Mouse (Mus musculus): ENCODE measurements around the gene 2300009A05Rik. TPM values are rescaled to one million over a fixed set of nuclear protein-coding genes. Genes with fewer than 3 reads are reported as not detected.

2300009A05Rik gene
- 22.8 and 29.4 TPM in 2 replicates for polyA plus RNA-seq (2012; rRNA removed)

DNA sequence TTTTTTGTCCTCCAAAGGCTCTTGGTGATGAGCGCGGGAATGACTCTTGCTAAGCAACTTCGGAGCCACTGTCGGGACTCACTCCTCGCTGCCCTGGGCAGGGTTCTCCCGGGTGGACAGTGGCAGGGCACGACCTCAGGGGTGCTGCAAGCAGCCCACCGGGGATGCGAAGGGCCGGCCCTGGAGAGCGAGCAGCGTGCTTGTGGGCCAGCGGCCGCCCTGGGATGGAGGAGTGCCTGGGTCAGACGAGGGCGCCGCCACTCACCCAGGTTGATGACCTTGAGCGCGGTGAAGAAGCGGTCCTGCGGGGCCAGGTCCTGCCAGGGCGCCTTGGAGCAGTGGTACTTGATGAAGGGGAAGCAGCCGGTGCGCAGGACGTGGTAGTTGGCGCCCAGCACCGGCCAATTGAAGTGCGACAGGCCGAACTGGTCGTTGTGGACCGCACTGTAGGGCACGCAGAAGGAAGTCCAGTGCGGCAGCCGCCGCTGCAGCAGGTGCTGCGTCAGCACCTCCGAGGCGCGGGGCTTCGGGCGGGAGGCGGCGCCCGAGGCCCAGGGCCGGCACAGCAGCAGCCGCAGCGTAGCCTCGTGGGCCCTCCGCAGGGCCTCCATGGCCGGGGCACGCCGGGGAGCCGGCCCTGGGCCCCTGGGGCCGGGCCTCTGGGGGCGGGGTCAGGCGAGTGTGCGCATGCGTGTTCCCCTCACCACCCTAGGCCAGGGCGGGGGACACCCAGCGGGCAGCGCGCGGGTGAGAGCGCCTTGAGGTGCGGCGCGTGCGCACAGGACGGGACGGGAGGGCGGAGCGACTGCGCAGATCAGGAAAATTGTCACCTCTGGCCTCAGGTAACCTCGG is at the start of gene 2300009A05Rik:
TSS of gene 2300009A05Rik (minus strand) at position 636 of the 852 bp plus-strand sequence.
- WGBS: under 1% methylated on average over 74 of the region's 74 CpGs
- peak; percentile 78 for DNase-seq (ENCODE audit: low read depth, low spot score)

DNA sequence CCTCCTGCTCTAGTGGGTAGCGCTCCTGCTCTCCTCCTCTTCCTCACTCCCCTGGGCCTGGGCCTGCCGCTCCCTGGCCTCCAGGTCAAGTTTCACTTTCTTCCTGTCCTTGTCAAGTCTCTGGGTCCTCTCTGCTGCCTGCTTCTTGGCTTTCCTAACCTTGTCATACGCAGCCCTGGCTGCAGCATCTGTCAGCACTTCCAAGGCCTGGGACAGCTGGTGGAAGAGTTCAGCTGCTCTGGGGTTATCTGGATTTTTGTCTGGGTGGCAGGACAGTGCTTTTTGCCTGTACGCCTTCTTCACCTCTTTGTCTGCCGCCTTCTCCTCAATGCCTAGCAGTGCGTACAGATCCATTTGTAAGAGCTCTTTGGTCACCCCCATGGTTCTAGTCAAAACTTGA is 44.6 kb upstream of the 2300009A05Rik start:
- no peak for DNase-seq (ENCODE audit: low read depth, low spot score)
- WGBS: 88% methylated on average over 6 of the region's 6 CpGs

DNA sequence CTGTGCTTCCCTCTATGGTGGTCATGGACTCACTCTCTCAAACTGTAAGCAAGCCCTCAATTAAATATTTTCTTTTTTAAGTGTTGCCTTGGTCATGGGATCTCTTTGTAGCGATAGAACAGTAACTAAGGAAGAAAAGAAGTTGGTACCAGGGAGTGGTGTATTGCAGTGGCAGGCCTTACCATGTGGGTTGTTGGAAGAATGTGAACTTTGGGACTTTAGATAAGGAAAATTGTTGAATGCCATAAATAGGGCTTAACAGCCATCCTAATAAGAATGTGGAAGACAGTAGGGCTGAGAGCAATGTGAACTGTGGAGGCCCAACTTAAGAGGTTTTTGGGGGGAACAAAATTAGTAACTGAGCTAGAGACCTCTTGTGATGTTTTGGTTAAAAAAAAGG is 31.6 kb upstream of the 2300009A05Rik start:
- no peak for DNase-seq (ENCODE audit: low read depth, low spot score)
- 64% methylated on average over 1 of the region's 1 CpGs for WGBS

DNA sequence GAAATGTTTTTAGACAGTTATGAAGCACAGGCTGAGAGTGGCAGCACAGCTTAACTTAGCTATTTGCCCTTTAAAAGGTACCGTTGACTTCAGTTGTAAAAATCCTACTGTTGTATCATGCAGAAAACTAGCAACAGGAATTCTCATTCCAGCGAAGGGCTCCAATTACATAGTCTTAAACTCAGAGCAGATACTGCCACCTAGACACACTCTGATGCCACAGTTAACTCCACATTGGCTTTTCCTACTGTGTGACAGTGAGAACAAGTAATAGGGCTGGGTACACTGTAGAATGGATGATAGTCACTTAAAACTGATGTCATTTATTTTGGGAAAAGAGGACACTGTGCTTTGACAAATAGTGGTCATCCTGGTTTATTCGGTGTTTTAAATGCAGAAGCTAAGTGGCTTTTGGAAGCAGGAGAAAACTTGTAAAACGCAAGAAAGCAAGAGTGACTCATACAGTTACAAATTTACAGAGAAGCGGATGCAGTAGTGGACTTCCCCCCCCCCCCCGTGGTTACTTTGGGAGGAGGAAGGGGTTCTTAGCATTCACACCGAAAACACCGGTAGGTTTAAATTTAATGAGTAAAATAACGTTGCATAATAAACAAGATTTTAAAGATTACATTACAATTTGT is 22.2 kb upstream of the 2300009A05Rik start:
- no peak for DNase-seq (ENCODE audit: low read depth, low spot score)
- 10% methylated on average over 9 of the region's 9 CpGs for WGBS

DNA sequence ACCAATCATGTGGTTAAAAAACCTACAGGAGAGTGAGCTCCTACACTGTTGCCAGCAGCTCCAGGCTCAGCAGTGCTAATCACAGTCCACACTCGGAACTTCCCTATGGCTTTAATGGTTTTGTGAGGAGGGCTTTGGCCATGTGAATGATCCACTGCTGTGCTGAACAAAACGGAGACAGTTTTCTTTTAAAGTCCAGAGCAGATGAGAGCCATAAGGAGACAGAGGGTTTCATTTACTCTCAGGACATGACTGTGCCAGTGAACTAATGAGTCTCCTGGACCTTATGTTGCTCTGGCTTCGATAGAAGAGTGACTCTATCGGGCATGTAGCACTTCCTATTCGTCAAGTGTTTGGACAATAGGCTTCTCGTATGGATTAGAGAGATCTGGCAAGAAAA is 21.4 kb upstream of the 2300009A05Rik start:
- no peak for DNase-seq (ENCODE audit: low read depth, low spot score)
- WGBS: 74% methylated on average over 6 of the region's 6 CpGs

DNA sequence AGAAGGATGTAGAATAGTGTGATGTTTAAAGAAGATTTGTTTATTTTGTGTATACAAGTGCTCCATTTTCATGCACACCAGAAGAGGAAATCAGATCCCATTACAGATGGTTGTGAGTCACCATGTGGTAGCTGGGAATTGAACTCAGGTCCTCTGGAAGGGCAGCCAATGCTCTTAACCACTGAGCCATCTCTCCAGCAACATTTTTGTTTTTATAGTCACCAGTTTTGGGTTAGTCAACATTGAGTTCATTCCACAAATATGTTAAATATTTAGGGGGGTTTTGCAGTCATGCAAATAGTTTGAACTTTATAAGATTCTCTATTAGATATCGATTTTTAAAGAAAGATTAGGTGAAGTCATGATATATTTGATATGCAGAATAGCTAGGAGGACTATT is 1.1 kb upstream of the 2300009A05Rik start:
- WGBS: 84% methylated on average over 1 of the region's 1 CpGs
- DNase-seq (ENCODE audit: low read depth, low spot score): no peak

DNA sequence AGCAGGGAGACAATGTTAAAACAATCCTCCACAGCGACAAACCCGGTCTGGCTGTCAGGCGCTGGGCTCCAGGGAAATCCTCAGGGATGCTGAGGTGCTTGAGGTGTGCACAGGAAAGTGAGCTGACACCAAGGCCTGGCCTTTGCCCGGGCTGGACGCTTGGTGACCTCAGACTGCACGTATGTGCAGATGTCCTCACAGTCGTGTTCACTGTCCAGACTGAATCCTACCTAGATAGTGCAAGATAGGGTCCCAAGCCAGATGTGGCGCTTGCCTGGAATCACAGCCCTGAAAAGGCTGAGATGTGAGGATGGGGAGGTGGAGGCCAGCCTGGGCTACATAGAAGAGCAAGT is 393 bp upstream of the 2300009A05Rik start:
- WGBS: 2% methylated on average over 8 of the region's 8 CpGs
- no peak for DNase-seq (ENCODE audit: low read depth, low spot score)

DNA sequence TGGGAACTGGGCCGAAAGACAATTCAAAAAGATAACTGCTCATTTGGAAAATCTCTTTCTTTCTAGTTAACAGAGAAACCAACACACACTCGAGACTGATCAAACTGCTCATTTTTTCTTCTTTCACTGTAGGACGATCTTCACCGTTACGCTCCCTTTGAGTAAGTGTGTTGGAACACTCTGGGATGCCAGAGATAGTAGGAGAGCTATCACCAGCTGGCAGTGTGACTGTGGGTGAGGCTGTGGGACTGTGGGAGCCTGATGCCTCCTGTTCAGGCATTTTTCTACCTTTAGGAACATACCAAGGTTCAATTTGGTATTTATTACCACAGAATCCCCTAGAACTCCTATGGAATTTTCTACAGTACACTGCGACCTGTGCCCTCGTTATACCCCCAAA is 3.4 kb downstream of the 2300009A05Rik start:
- DNase-seq (ENCODE audit: low read depth, low spot score): no peak
- 87% methylated on average over 7 of the region's 7 CpGs for WGBS

DNA sequence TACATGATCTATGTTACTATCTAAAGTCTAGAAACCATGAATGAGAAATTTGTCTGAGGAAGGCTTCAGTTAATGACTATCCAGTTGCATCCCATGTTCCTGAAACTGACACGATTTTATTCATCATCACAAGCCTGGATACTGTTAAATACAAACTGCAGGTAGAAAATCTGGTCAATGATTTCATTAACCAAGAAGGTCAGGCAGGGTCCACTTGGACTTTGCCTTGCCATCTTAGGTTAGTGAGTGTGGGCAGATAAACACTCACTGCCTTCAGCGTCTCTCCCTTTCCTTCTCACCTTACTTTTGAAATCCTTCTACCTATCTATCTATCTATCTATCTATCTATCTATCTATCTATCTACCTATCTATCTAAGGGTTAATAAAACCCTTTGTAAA is 7.7 kb downstream of the 2300009A05Rik start:
- DNase-seq (ENCODE audit: low read depth, low spot score): no peak
- 57% methylated on average over 2 of the region's 2 CpGs for WGBS

DNA sequence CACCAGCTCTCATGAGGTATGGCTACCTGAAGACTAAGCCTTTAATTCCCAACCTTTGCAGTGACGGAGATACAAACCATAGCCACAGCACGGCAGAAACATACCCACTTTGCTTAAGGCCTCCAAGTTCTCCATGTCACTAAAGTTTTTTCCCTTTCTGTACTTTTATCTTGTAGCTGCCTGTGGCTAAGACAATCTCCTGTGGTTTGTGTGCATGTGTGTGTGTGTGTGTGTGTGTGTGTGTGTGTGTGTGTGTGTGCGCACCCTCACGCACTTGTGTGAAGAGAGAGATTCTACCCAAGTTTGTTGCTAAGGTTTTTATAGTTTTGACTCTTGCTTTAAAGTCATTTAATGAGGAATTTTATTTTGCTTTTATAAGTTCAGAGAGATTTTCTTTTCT is 16.3 kb downstream of the 2300009A05Rik start:
- 89% methylated on average over 4 of the region's 4 CpGs for WGBS
- no peak for DNase-seq (ENCODE audit: low read depth, low spot score)

DNA sequence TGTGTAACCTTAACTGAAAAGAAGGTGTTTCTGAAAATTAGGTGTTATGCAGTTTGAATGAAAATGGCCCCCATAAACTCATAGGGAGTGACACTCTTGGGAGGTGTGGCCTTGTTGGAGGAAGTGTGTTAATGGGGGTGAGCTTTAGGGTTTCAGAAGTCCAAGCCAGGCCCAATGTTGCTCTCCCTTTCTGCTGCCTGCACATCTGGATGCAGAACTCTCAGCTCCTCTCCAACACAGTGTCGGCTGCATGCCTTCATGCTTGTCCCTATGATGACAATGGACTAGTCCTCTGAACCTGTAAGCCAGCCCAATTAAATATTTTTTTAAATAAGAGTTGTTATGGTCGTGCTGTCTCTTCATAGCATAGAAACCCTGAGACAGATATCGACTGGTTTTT is 18.7 kb downstream of the 2300009A05Rik start:
- WGBS: 92% methylated on average over 3 of the region's 3 CpGs
- no peak for DNase-seq (ENCODE audit: low read depth, low spot score)

DNA sequence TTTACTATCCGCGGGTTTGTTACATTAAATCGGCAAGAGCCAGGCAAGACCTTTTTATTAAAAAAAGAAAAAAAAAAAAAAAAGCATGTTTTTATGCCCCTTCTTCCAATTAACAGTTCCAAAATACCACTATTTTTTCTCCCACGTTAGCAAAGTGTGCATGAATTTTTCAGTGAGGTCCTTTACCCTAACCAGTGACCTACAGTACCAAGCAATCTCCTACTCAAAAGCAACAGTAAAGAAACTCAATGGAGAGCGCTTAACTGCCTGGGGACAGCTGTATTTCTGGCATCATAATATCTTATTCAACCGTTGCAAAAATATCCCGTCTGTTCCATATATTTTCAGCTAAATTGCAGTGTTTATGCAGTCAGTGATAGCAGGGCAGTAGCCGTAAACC is 20.9 kb downstream of the 2300009A05Rik start:
- peak; percentile 19 for DNase-seq (ENCODE audit: low read depth, low spot score)
- WGBS: 10% methylated on average over 8 of the region's 8 CpGs

DNA sequence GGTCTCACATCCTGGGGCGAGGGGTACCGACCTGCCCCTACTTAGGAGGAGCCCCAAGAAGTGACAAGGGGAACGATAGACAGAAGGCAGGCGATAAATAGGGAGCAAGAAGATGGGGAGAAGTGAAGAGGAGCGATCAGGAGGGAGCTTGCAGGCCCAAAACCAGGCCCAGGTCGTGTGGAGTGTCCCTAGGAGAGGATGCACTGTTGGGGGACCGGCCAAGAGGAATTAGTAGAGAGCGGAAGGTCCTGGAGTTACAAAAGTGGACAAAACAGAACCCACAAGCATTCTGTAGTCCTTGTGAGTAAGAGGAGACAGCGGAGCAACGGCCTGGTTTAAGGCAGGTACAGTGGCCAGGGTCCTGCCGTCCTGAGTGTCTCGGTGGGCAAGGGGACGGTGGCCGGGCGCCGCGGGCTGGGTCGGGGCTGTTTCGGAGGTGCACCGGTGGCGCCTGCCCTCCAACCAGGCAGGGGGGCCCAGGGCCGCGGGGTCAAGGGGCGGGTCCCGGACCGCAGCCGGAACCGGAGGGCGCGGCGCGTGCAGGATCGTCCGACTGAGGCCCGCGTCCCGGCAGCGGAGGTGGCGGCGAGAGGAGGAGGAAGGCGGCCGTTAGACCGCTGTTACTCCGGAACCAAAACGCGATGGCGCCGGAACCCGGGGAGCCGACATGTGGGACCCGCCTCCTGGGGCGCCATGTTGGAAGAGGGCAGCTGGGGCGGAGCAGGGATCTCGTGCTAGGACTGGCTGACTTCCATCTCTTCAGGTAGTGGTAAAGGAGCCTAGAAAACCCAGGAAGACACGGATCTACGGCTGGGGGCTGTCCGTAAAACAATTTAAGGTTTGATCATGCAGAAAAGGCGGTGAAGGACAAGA is 21.5 kb downstream of the 2300009A05Rik start, which contains the start of gene Map2k5:
TSS of gene Map2k5 (minus strand) at position 633 of the 873 bp plus-strand sequence.
- DNase-seq (ENCODE audit: low read depth, low spot score): peak; percentile 70
- WGBS: under 1% methylated on average over 58 of the region's 58 CpGs

DNA sequence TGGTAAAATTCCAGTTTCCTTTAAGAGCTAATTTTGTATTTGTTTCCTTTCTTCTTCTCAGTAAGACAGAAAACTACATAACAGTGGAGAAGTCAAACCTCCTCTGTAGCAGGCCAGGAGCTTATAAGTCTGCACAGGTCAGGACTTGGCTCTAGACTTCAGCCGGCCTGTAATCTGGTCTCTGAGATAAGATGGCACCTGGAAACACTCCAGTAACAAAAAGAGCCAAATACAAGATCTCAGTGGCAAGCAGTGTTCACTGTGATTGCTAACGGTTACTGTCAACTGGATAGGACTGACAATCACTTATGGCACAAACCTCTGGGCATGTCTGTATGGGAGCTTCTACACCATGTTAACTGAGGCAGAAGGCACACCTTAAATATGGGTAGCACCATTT is 25.7 kb downstream of the 2300009A05Rik start:
- DNase-seq (ENCODE audit: low read depth, low spot score): no peak
- WGBS: 80% methylated on average over 2 of the region's 2 CpGs

DNA sequence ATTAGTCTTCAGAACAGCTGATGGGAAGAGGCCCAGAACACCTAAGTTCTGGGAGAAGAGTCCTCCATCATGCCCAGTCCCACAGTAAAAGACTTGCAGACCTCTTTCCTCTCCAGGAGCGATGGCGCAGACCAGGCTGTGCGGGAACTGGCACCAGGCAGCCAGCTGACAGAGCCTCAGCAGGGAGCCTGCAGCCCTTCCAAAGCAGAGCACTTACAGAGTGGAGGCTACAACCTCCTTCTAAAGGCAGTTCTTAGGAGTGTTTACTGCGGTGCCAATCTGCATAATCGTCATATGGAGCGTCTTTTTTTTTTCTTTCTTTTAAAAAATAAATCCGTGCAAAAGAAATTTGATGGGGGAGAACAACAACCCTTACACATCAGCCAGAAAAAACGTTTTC is 26.5 kb downstream of the 2300009A05Rik start:
- 84% methylated on average over 8 of the region's 8 CpGs for WGBS
- DNase-seq (ENCODE audit: low read depth, low spot score): no peak

DNA sequence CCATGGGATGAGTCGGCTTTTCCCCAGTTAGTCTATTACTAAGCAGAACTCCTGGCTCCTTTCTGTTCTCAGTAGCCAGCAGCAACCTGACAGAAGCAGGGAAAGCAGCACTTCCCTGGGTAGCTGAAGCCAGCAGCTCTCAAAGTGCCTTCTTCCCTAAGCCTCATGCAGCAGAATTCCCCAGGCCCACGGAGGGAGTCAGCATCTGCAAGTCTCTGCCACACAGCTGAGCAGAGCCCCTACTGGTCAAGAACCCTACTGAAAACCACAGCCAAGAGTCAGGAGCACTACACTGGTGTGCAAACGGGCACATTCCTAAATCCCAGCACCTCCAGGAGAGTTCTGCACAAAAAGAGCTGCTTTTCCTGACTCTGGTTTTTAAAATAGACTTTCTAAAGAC is 38.6 kb downstream of the 2300009A05Rik start:
- WGBS: 72% methylated on average over 3 of the region's 3 CpGs
- no peak for DNase-seq (ENCODE audit: low read depth, low spot score)

DNA sequence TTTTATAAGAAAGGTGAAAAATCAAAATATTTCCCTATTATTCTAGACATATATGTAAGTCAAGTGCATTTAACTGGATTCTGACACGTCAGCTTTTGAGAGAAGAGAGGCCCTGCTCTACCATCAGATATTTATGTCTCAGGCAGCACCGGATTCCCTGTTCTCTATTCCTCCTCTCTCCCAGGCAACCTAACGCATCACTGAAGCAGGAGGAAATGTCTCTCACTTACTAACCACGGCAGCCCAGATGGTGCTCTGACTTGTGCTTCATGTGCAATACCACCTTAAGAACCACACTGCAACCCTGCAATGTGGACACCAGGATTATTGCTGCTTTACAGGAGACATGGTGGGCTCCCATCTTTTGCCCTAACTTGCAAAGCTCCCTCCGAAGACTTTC is 40.0 kb downstream of the 2300009A05Rik start:
- DNase-seq (ENCODE audit: low read depth, low spot score): no peak
- 85% methylated on average over 5 of the region's 5 CpGs for WGBS

DNA sequence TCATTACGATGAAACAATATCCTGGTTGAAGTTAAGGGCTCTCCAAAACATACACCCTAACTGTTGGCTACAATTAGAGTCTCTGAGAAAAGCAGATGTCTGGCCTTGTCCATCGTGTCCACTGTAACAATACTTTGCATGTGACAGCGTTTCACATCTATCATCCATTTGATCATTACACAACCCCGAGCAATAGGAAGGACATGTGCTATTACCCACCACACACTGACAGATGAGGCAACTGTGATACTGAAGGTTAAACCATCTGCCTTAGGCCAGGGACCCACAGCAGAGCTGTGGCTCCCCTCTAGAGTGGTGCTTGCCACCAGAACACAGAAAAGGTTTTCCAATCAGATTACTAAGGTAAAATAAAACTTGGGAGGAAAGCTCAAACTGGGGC is 42.3 kb downstream of the 2300009A05Rik start:
- 87% methylated on average over 4 of the region's 4 CpGs for WGBS
- DNase-seq (ENCODE audit: low read depth, low spot score): no peak

DNA sequence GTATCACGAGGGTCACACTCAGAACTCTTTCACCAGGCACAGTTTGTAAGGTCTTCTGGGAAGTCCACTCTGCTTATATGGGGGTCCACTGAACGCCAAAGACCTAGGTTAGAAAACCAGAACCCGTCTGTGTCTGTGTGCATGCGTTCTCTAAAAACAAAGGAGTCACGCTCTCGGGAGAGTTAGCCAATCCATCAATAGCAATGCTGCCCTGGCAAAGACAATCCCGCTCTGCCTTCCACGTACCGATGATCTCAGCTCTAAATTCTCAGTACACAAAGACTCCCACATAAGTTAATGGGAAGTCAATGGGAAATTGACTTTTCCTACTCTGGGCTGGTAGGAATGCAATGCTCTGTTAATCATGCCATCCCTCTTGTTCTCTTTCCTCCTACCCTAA is 42.8 kb downstream of the 2300009A05Rik start:
- no peak for DNase-seq (ENCODE audit: low read depth, low spot score)
- 90% methylated on average over 9 of the region's 9 CpGs for WGBS

DNA sequence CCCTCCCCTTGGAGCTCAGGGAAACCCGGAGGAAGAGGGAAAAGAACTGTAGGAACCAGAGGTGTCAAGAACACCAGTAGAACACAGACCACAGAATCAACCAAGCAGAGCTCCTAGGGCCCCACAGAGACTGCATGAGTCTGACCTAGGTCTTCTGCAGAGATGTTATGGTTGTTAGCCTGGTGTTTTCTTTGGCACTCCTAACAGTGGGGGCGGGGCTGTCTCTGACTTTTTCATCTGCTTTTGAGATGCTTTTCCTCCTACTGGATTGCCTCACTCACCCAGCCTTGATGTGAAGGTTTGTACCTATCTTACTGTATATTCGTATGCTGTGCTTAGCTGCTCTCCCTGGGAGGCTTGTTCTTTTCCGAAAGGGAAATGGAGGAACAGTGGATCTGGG is 44.9 kb downstream of the 2300009A05Rik start:
- DNase-seq (ENCODE audit: low read depth, low spot score): no peak
- WGBS: 90% methylated on average over 4 of the region's 4 CpGs
